Mouse (Mus musculus) mammary gland, adult 2 months (tissue): ENCODE results near the gene Olfr787. TPM values are rescaled to one million over a fixed set of nuclear protein-coding genes. Genes with fewer than 3 reads are reported as not detected.

Source experiments
- polyA plus RNA-seq: library from polyadenylated mRNA; depleted of rRNA; stranded (reverse); fragments of >200 nt; gene quantifications from 2 replicates; pipeline ENCODE4 v1.2.3, GENCODE M21; 2012; ENCODE audit warnings: low replicate concordance; rRNA removed

The Olfr787 gene
- polyA plus RNA-seq: not detected in 2 replicates

DNA sequence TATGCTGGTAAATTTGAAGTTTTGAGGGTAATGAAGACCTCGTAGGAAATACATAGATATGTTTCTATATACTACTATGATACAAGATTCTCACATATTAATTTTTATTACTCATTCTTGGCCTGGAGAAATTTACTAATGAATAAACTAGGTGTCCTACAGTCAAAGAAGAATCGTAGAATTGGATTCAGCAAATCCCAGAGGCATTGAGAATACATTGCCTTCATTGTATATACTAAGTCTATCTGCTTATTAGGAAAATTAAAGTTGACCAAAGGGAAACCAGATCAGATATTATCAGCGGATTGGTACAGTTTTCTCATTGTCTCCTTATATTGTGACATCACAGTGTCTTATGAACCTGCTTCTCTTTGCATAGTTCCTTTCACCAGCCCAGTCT, at the start of gene Olfr787:
TSS of gene Olfr787 (plus strand) at position 301 of the 400 bp plus-strand sequence.

DNA sequence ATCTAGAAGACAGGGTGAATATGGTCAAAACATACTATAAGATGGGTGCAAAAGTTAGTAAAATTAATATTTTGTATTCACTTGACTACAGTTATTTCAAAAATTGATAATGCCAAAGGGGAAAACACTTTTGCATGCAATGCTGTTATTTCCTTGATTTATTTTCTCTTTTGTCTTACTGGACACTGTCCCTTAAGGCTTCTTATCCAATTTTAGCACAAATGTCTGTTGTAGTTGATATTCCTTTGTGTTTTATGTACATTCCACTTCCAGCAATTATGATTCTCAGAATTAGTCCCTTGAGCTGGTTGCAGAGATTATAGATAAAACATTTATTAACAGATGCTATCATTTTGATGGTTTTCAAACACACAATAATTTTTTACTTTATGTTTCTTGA, 34.7 kb upstream of the Olfr787 start, which contains the start of gene Olfr786:
TSS of gene Olfr786 (plus strand) at position 301 of the 400 bp plus-strand sequence.

DNA sequence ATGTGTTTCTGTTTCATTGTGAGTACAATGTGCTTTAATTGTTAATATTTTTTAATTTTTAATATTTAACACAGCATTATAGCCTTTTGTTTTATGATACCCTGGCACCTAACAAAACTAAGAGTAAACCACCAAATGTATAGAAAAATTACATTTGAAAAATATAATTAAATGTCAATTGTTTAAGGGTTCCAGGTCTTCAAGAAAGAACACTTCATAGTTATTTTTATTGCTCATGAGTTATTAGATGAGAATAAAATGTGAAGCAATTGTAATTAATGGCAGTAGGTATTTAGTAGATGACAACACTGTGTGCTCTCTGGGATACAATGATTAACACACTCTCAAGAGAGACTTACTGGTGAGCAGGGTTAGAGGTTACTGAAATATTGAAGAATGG, 9.0 kb downstream of the Olfr787 start, which contains the start of gene Olfr788:
TSS of gene Olfr788 (plus strand) at position 301 of the 400 bp plus-strand sequence.

DNA sequence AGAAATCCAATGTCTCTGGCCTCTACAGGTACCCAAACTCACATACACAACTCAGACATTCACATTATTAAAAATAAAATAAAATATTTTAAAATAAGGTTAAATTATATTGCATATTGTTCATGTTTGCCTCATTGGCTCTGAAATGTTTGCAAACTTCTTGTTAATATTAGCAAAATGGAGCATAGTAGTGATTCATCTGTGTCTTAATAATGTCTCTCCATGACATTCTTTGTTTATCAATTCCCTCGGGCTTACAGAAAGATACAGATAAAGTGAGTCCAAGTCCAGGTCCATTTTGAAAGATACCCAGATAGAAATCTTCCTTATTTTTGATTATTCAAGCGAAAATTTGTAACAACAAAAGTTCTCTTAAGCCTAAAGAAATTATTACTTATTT, 22.8 kb downstream of the Olfr787 start, which contains the start of gene Olfr789:
TSS of gene Olfr789 (plus strand) at position 301 of the 400 bp plus-strand sequence.

DNA sequence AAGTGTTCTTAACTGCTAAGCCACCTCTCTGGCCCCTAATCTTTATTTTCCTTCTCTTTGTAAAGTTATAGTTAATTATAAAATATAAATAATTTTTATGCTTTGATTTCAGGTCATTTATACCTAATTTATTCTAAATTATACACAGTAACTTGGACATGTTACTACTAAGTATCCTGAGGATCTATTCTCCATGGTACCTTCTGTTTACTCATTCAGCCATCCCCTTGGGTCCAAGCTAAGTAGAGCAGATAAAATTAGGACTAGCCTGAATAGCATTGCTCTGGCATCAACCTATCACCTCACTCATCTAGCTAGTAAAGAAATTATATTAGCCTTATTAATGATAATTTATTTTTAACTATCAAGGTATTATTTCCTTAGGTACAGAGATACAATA, 36.5 kb downstream of the Olfr787 start, which contains the start of gene Olfr790:
TSS of gene Olfr790 (plus strand) at position 301 of the 400 bp plus-strand sequence.

Other genes with a start within 250 kb of the Olfr787 start
- not detected in 2 replicates for gene Olfr774, start 225.7 kb upstream of the Olfr787 start, polyA plus RNA-seq
- not detected in 2 replicates for gene Olfr775, start 213.4 kb upstream of the Olfr787 start, polyA plus RNA-seq
- gene Olfr776, start 202.7 kb upstream of the Olfr787 start, polyA plus RNA-seq: not detected in 2 replicates
- not detected in 2 replicates for gene Olfr777, start 190.4 kb upstream of the Olfr787 start, polyA plus RNA-seq
- gene Olfr780, start 143.7 kb upstream of the Olfr787 start, polyA plus RNA-seq: not detected in 2 replicates
- not detected in 2 replicates for gene Olfr781, start 133.0 kb upstream of the Olfr787 start, polyA plus RNA-seq
- gene Olfr782, start 113.0 kb upstream of the Olfr787 start, polyA plus RNA-seq: not detected in 2 replicates
- 0.06 TPM in 1 of 2 replicates, not detected in the other for gene Olfr784, start 77.8 kb upstream of the Olfr787 start, polyA plus RNA-seq
- gene Olfr785, start 56.4 kb upstream of the Olfr787 start, polyA plus RNA-seq: not detected in 2 replicates
- not detected in 2 replicates for gene Olfr786, start 34.6 kb upstream of the Olfr787 start, polyA plus RNA-seq
- not detected in 2 replicates for gene Olfr788, start 9.1 kb downstream of the Olfr787 start, polyA plus RNA-seq
- gene Olfr789, start 22.9 kb downstream of the Olfr787 start, polyA plus RNA-seq: not detected in 2 replicates
- not detected in 2 replicates for gene Olfr790, start 36.6 kb downstream of the Olfr787 start, polyA plus RNA-seq
- gene Olfr791, start 59.9 kb downstream of the Olfr787 start, polyA plus RNA-seq: not detected in 2 replicates
- not detected in 2 replicates for gene Olfr792, start 77.3 kb downstream of the Olfr787 start, polyA plus RNA-seq
- gene Olfr794, start 105.8 kb downstream of the Olfr787 start, polyA plus RNA-seq: not detected in 2 replicates
- gene Olfr796, start 150.7 kb downstream of the Olfr787 start, polyA plus RNA-seq: not detected in 2 replicates
- gene Olfr798, start 166.1 kb downstream of the Olfr787 start, polyA plus RNA-seq: not detected in 2 replicates
- gene Olfr799, start 175.6 kb downstream of the Olfr787 start, polyA plus RNA-seq: not detected in 2 replicates
- gene Olfr800, start 195.8 kb downstream of the Olfr787 start, polyA plus RNA-seq: not detected in 2 replicates
- gene Olfr801, start 212.0 kb downstream of the Olfr787 start, polyA plus RNA-seq: not detected in 2 replicates
- gene Olfr802, start 226.3 kb downstream of the Olfr787 start, polyA plus RNA-seq: not detected in 2 replicates
- gene Olfr803, start 232.4 kb downstream of the Olfr787 start, polyA plus RNA-seq: not detected in 2 replicates
- gene Olfr804, start 241.3 kb downstream of the Olfr787 start, polyA plus RNA-seq: not detected in 2 replicates